Mouse (Mus musculus) liver, adult 2 months (tissue): ENCODE results near the gene Trnau1ap.

Experiments used
- CTCF ChIP-seq: fragments of 200-500 bp; IDR thresholded peaks from 2 replicates; pipeline ENCODE4 v1.5.1; 2011; ENCODE audit warnings: low read depth, low read length, control low read depth
- POLR2A ChIP-seq: fragments of 200-500 bp; IDR thresholded peaks from 2 replicates; pipeline ENCODE4 v1.6.1; 2011; ENCODE audit warnings: low read length, control low read depth; ENCODE audit not compliant: insufficient read depth; ENCODE audit errors: extremely low read depth

GRCm38 (mm10) chr4:132351401-132351800 is 22.1 kb upstream of the Trnau1ap start:
- TF ChIP-seq CTCF = no peak
- TF ChIP-seq POLR2A = no peak
